Mouse (Mus musculus) CH12.LX (cell line): ENCODE data around the gene Amy2a2.
"Not testable (repeated sequence)": the region's sequence is repeated elsewhere in the genome, so short reads cannot be mapped to it uniquely, and the experiment has no call there.

Experiments
- CTCF ChIP-seq, 2 experiments: IDR thresholded peaks in 1 of 2; conservative IDR thresholded peaks in 1 of 2; 2 replicates each; pipeline ENCODE4 v1.5.1; 2011 to 2012; ENCODE audit warnings: low read depth in 2 of 2, low read length in 2 of 2, improper control_type of control experiment in 1 of 2, inconsistent platforms in 1 of 2, mild to moderate bottlenecking in 1 of 2, moderate library complexity in 1 of 2
- ETS1 ChIP-seq: conservative IDR thresholded peaks from 2 replicates; pipeline ENCODE4 v1.6.1; 2012; ENCODE audit warnings: low read depth, mild to moderate bottlenecking, inconsistent platforms, low read length, improper control_type of control experiment, moderate library complexity
- MAFK ChIP-seq: IDR thresholded peaks from 2 replicates; pipeline ENCODE4 v1.6.1; 2011; ENCODE audit warnings: low read length, improper control_type of control experiment; ENCODE audit not compliant: insufficient replicate concordance
- MEF2A ChIP-seq: IDR thresholded peaks from 2 replicates; pipeline ENCODE4 v1.6.1; 2014; ENCODE audit warnings: low read depth, mild to moderate bottlenecking, inconsistent platforms, low read length, improper control_type of control experiment, borderline replicate concordance
- NELFE ChIP-seq: IDR thresholded peaks from 2 replicates; pipeline ENCODE4 v1.6.1; 2011; ENCODE audit warnings: low read depth, low read length, improper control_type of control experiment
- PAX5 ChIP-seq: IDR thresholded peaks from 2 replicates; pipeline ENCODE4 v1.6.1; 2012; ENCODE audit warnings: low read length, inconsistent platforms, mixed read lengths
- TBP ChIP-seq: conservative IDR thresholded peaks from 2 replicates; pipeline ENCODE4 v1.6.1; 2011; ENCODE audit warnings: low read depth, low read length, improper control_type of control experiment
- ZC3H11A ChIP-seq: IDR thresholded peaks from 2 replicates; pipeline ENCODE4 v1.6.1; 2012; ENCODE audit warnings: low read depth, mild to moderate bottlenecking, inconsistent platforms, low read length, improper control_type of control experiment

GRCm38 (mm10) chr3:113323952-113324351 is 32.5 kb downstream of the Amy2a2 start, which contains the start of gene Amy2a3:
- TF ChIP-seq ETS1; NELFE; CTCF (conservative IDR thresholded peaks at IDR 0.05 in 1 of 2, IDR thresholded peaks at IDR 0.05 in 1 of 2; ENCODE audit: low read depth in 2 of 2, low read length in 2 of 2); PAX5; ZC3H11A; MEF2A; TBP; MAFK: not testable (repeated sequence)
